ENCODE assay signal across 8 mouse cellular contexts in genomic region chr2:119035397-119035745, GRCm38 (mm10). TPM values are rescaled to one million over a fixed set of nuclear protein-coding genes. Genes with fewer than 3 reads are reported as not detected.
DNase-seq lines count a peak whose midpoint lies in the region; ATAC-seq and TF ChIP-seq lines count a peak whose summit lies in the region.

No protein-coding gene starts in this region.

- WGBS in heart, embryonic 15.5 days, result 9% methylated on average over 7 of the region's 7 CpGs
- WGBS in hindbrain, embryonic 16.5 days, result 10% methylated on average over 7 of the region's 7 CpGs
- WGBS in midbrain, embryonic 14.5 days, result 8% methylated on average over 7 of the region's 7 CpGs

- H3K27me3 ChIP-seq in heart, embryonic 15.5 days, result peaks cover 5% of the 10 kb centered on the region; the same call in 1 of the 2 replicates
- no peaks in the 10 kb centered on the region for H3K27me3 ChIP-seq in hindbrain, embryonic 16.5 days (replicated peaks; ENCODE audit: control insufficient read depth, insufficient read depth, low read length)
- H3K27me3 ChIP-seq in midbrain, embryonic 14.5 days (ENCODE audit: control insufficient read depth, insufficient read depth, low read length), result no peaks in the 10 kb centered on the region

- peak overlapping the region; percentile 89 for H3K27ac ChIP-seq in heart, embryonic 15.5 days
- H3K27ac ChIP-seq in bone marrow macrophage, adult 2 months (ENCODE audit: insufficient read depth, low read depth, low read length), result no peak overlapping the region
- peak overlapping the region; percentile 70; the same call in 1 of the 2 replicates for H3K27ac ChIP-seq in hindbrain, embryonic 16.5 days (ENCODE audit: low read depth, low read length)
- H3K27ac ChIP-seq in midbrain, embryonic 14.5 days (replicated peaks; ENCODE audit: low read depth, low read length), result peak overlapping the region; percentile 92

- H3K4me2 ChIP-seq in heart, embryonic 15.5 days, result peak overlapping the region; percentile 78
- H3K4me2 ChIP-seq in hindbrain, embryonic 16.5 days (ENCODE audit: low read length), result peak overlapping the region; percentile 67
- peak overlapping the region; percentile 77 for H3K4me2 ChIP-seq in midbrain, embryonic 14.5 days (ENCODE audit: low read length)

- H3K9me3 ChIP-seq in heart, embryonic 15.5 days (replicated peaks), result no peaks in the 10 kb centered on the region
- no peaks in the 10 kb centered on the region for H3K9me3 ChIP-seq in hindbrain, embryonic 16.5 days (ENCODE audit: control insufficient read depth, low read length)
- H3K9me3 ChIP-seq in midbrain, embryonic 14.5 days (ENCODE audit: control insufficient read depth, low read length), result no peaks in the 10 kb centered on the region

- peaks cover 10% of the 10 kb centered on the region for H3K4me1 ChIP-seq in heart, embryonic 15.5 days (replicated peaks)
- H3K4me1 ChIP-seq in bone marrow macrophage, adult 2 months (ENCODE audit: control insufficient read depth, insufficient read depth, low read length), result no peaks in the 10 kb centered on the region
- peaks cover 12% of the 10 kb centered on the region for H3K4me1 ChIP-seq in hindbrain, embryonic 16.5 days (ENCODE audit: control insufficient read depth, insufficient read depth, low read depth, low read length)
- H3K4me1 ChIP-seq in midbrain, embryonic 14.5 days (ENCODE audit: control insufficient read depth, insufficient read depth, low read length), result peaks cover 8% of the 10 kb centered on the region

- peak overlapping the region; percentile 75 for H3K4me3 ChIP-seq in heart, embryonic 15.5 days
- H3K4me3 ChIP-seq in bone marrow macrophage, adult 2 months (ENCODE audit: insufficient read depth, low read length), result peak overlapping the region; percentile 69
- H3K4me3 ChIP-seq in hindbrain, embryonic 16.5 days (ENCODE audit: low read length), result peak overlapping the region; percentile 59
- peak overlapping the region; percentile 93 for H3K4me3 ChIP-seq in midbrain, embryonic 14.5 days (replicated peaks; ENCODE audit: low read depth, low read length)

- intact Hi-C loops in heart, postnatal 36 days (cut with DNase I), result loop anchor here (2.0 kb wide), 1 partner anchor 253 kb away; the partner anchor contains the start of gene Vps18

- no peak for TF ChIP-seq POLR2A in bone marrow macrophage, adult 2 months (IDR thresholded peaks at IDR 0.05; ENCODE audit: borderline replicate concordance, low read depth, low read length)

- ATAC-seq in heart, embryonic 15.5 days (replicated peaks; ENCODE audit: insufficient number of reproducible peaks, insufficient read depth, low FRiP score, low read depth), result no peak; the same call in 1 of the 2 replicates
- ATAC-seq in hindbrain, embryonic 16.5 days, result no peak
- no peak for ATAC-seq in midbrain, embryonic 14.5 days (ENCODE audit: low FRiP score, low TSS enrichment)

- TF ChIP-seq CTCF in bone marrow macrophage, adult 2 months (IDR thresholded peaks at IDR 0.05; ENCODE audit: low read depth, low read length), result no peak

- H3K9ac ChIP-seq in heart, embryonic 15.5 days, result peak overlapping the region; percentile 78
- peak overlapping the region; percentile 63 for H3K9ac ChIP-seq in hindbrain, embryonic 16.5 days (ENCODE audit: low read depth, low read length)
- H3K9ac ChIP-seq in midbrain, embryonic 14.5 days (replicated peaks; ENCODE audit: low read length), result peak overlapping the region; percentile 82

- no peak for DNase-seq in heart, postnatal 36 days
- DNase-seq in midbrain, embryonic 14.5 days, result no peak
- no peak for DNase-seq in cerebellum, postnatal 25 days
- DNase-seq in left cerebral cortex, adult 8-10 months (ENCODE audit: low spot score in 2 of 2), result no peak
- DNase-seq in thymus, postnatal 0 days (ENCODE audit: low spot score), result no peak

- H3K36me3 ChIP-seq in heart, embryonic 15.5 days, result peaks cover 21% of the 10 kb centered on the region
- H3K36me3 ChIP-seq in hindbrain, embryonic 16.5 days (ENCODE audit: control insufficient read depth, insufficient read depth, low read length), result peaks cover 10% of the 10 kb centered on the region
- H3K36me3 ChIP-seq in midbrain, embryonic 14.5 days (ENCODE audit: control insufficient read depth, insufficient read depth, low read length), result peaks cover 27% of the 10 kb centered on the region

RNA-seq across cellular contexts. Expression of gene Rpusd2, which starts 0.8 kb away (rescaled TPM):
- 2.9 and 3.8 TPM in 2 replicates for polyA plus RNA-seq in heart, embryonic 15.5 days (2015; fragmentation: Nextera tagmentation; extraction: Ambion mirVana)
- total RNA-seq in heart, postnatal 36 days (2021), result 1 to 10 TPM; 4.5 to 5.2 TPM
- 1.9 and 2.5 TPM in 2 replicates for polyA plus RNA-seq in bone marrow macrophage, adult 2 months (2012; ENCODE audit: insufficient read depth, insufficient read length, missing spikeins)
- 3.7 and 4.1 TPM in 2 replicates for polyA plus RNA-seq in hindbrain, embryonic 16.5 days (2015; fragmentation: Nextera tagmentation; extraction: Ambion mirVana)
- 4.5 and 5.0 TPM in 2 replicates for polyA plus RNA-seq in midbrain, embryonic 14.5 days (2014; fragmentation: Nextera tagmentation; extraction: Ambion mirVana)
- total RNA-seq in left cerebral cortex, adult 8-10 months (2022), result 1 to 10 TPM; 6.6 to 9.1 (median 8.0) TPM
- polyA plus RNA-seq in thymus, postnatal 0 days (2015; fragmentation: Nextera tagmentation; extraction: Ambion mirVana), result 4.0 and 5.4 TPM in 2 replicates

RNA-seq across cellular contexts. Expression of gene Ccdc32, which starts 6.2 kb away (rescaled TPM):
- 16.8 and 17.7 TPM in 2 replicates for polyA plus RNA-seq in heart, embryonic 15.5 days (2015; fragmentation: Nextera tagmentation; extraction: Ambion mirVana)
- total RNA-seq in heart, postnatal 36 days (2021), result 10 to 100 TPM; 10.4 to 11.2 TPM
- polyA plus RNA-seq in bone marrow macrophage, adult 2 months (2012; ENCODE audit: insufficient read depth, insufficient read length, missing spikeins), result 20.9 and 21.5 TPM in 2 replicates
- 41.7 and 44.1 TPM in 2 replicates for polyA plus RNA-seq in hindbrain, embryonic 16.5 days (2015; fragmentation: Nextera tagmentation; extraction: Ambion mirVana)
- polyA plus RNA-seq in midbrain, embryonic 14.5 days (2014; fragmentation: Nextera tagmentation; extraction: Ambion mirVana), result 37.0 and 40.6 TPM in 2 replicates
- 10 to 100 TPM; 43.1 to 49.6 (median 46.5) TPM for total RNA-seq in left cerebral cortex, adult 8-10 months (2022)
- polyA plus RNA-seq in thymus, postnatal 0 days (2015; fragmentation: Nextera tagmentation; extraction: Ambion mirVana), result 20.5 and 21.3 TPM in 2 replicates

RNA-seq across cellular contexts. Expression of gene Knl1, which starts 11.5 kb away (rescaled TPM):
- 31.3 and 36.2 TPM in 2 replicates for polyA plus RNA-seq in heart, embryonic 15.5 days (2015; fragmentation: Nextera tagmentation; extraction: Ambion mirVana)
- under 1 TPM; 0.69 to 0.79 TPM for total RNA-seq in heart, postnatal 36 days (2021)
- 11.8 and 17.6 TPM in 2 replicates for polyA plus RNA-seq in bone marrow macrophage, adult 2 months (2012; ENCODE audit: insufficient read depth, insufficient read length, missing spikeins)
- polyA plus RNA-seq in hindbrain, embryonic 16.5 days (2015; fragmentation: Nextera tagmentation; extraction: Ambion mirVana), result 8.3 and 9.7 TPM in 2 replicates
- 7.1 and 11.4 TPM in 2 replicates for polyA plus RNA-seq in midbrain, embryonic 14.5 days (2014; fragmentation: Nextera tagmentation; extraction: Ambion mirVana)
- total RNA-seq in left cerebral cortex, adult 8-10 months (2022), result 1 to 10 TPM in 1 of 4 experiments, under 1 TPM in 3; 0.21 to 1.0 (median 0.29) TPM
- polyA plus RNA-seq in thymus, postnatal 0 days (2015; fragmentation: Nextera tagmentation; extraction: Ambion mirVana), result 79.5 and 108 TPM in 2 replicates
